ENCODE assay signal across 8 mouse cellular contexts in the genomic region with DNA sequence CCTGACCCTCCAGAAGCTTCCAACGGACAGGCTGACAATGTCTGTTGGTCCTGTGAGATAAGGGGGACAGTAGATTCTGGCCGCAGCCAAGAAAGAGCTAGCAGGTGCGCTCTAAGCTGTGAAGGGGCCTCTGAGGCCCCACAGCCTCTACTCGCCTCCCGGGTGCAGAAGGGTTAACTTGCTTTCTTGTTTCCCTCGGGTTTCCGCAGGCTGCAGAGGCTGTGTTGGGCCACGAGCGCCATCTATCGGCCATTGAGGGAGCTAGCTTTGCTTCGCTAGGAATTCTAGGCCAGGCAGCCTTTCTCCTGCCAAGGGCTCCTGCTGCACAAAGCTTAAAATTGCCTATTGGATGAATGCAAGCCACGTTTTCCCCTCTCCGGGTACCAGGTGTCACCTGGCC. TPM values are rescaled to one million over a fixed set of nuclear protein-coding genes. Genes with fewer than 3 reads are reported as not detected.
DNase-seq lines count a peak whose midpoint lies in the region; ATAC-seq and TF ChIP-seq lines count a peak whose summit lies in the region.

No protein-coding gene starts in this region.

- H3K27me3 ChIP-seq in intestine, embryonic 15.5 days (replicated peaks) = peaks cover 42% of the 10 kb centered on the region
- H3K27me3 ChIP-seq in midbrain, embryonic 11.5 days (ENCODE audit: control insufficient read depth, insufficient read depth, low read length) = peaks cover 46% of the 10 kb centered on the region

- peaks cover 2% of the 10 kb centered on the region; the same call in 1 of the 2 replicates for H3K4me1 ChIP-seq in cortical plate, adult 2 months (ENCODE audit: control insufficient read depth, insufficient read depth, low read length)
- H3K4me1 ChIP-seq in intestine, embryonic 15.5 days (replicated peaks) = peaks cover 34% of the 10 kb centered on the region
- peaks cover 36% of the 10 kb centered on the region for H3K4me1 ChIP-seq in midbrain, embryonic 11.5 days (ENCODE audit: control insufficient read depth, insufficient read depth, low read length)

- no peaks in the 10 kb centered on the region for H3K9me3 ChIP-seq in intestine, embryonic 15.5 days
- no peaks in the 10 kb centered on the region for H3K9me3 ChIP-seq in midbrain, embryonic 11.5 days (ENCODE audit: control insufficient read depth, low read length)

- peak; percentile 95 for TF ChIP-seq CTCF in cortical plate, adult 2 months (IDR thresholded peaks at IDR 0.05; ENCODE audit: extremely low read depth, insufficient read depth, low read length)

- no peaks in the 10 kb centered on the region for H3K36me3 ChIP-seq in intestine, embryonic 15.5 days
- H3K36me3 ChIP-seq in midbrain, embryonic 11.5 days (ENCODE audit: control insufficient read depth, insufficient read depth, low read length) = no peaks in the 10 kb centered on the region

- no peak overlapping the region for H3K27ac ChIP-seq in cortical plate, adult 2 months (ENCODE audit: insufficient read depth, low read length)
- no peak overlapping the region for H3K27ac ChIP-seq in intestine, embryonic 15.5 days
- H3K27ac ChIP-seq in midbrain, embryonic 11.5 days (ENCODE audit: low read depth, low read length) = no peak overlapping the region

- no peak overlapping the region for H3K4me2 ChIP-seq in intestine, embryonic 15.5 days (replicated peaks)
- H3K4me2 ChIP-seq in midbrain, embryonic 11.5 days = no peak overlapping the region

- DNase-seq in adrenal gland, adult (ENCODE audit: inconsistent age in 2 of 2, low spot score in 1 of 2) = peak; percentile 86 to 96
- DNase-seq in gastrocnemius, postnatal 14 days = peak; percentile 89
- peak; percentile 92 to 95 for DNase-seq in left cerebral cortex, postnatal 14 days (ENCODE audit: low spot score in 2 of 2)
- DNase-seq in midbrain, embryonic 11.5 days (ENCODE audit: low spot score, missing footprints) = peak; percentile 99
- DNase-seq in right cerebral cortex, postnatal 36 days (ENCODE audit: low spot score in 2 of 2) = peak; percentile 69 to 79
- peak; percentile 83 to 89 for DNase-seq in urinary bladder, postnatal 4 days (ENCODE audit: low spot score in 2 of 2)

- intact Hi-C loops in gastrocnemius, postnatal 14 days (cut with DNase I; ENCODE audit: low total_unique reads) = loop anchor here (5.0 kb wide), 3 partner anchors 33 to 178 kb away; no protein-coding TSS in a partner anchor
- intact Hi-C loops in left cerebral cortex, postnatal 14 days (cut with DNase I) = loop anchor here (1.0 to 10.0 kb wide), 2 partner anchors 152 to 421 kb away; no protein-coding TSS in a partner anchor

- whole genome bisulfite sequencing in intestine, embryonic 15.5 days = under 1% methylated on average over 13 of the region's 13 CpGs
- WGBS in midbrain, embryonic 11.5 days = under 1% methylated on average over 13 of the region's 13 CpGs

- TF ChIP-seq POLR2A in cortical plate, adult 2 months (IDR thresholded peaks at IDR 0.05; ENCODE audit: extremely low read depth, insufficient read depth, low read length) = no peak

- no peak overlapping the region for H3K9ac ChIP-seq in intestine, embryonic 15.5 days
- H3K9ac ChIP-seq in midbrain, embryonic 11.5 days (ENCODE audit: low read length) = no peak overlapping the region

- peak; percentile 24; the same call in 1 of the 2 replicates for ATAC-seq in intestine, embryonic 15.5 days
- peak; percentile 25; the same call in 1 of the 2 replicates for ATAC-seq in midbrain, embryonic 11.5 days (ENCODE audit: low FRiP score)

- no peak overlapping the region for H3K4me3 ChIP-seq in cortical plate, adult 2 months (ENCODE audit: insufficient read depth, low read length)
- no peak overlapping the region for H3K4me3 ChIP-seq in intestine, embryonic 15.5 days (replicated peaks)
- no peak overlapping the region for H3K4me3 ChIP-seq in midbrain, embryonic 11.5 days (ENCODE audit: low read depth, low read length)

RNA-seq across cellular contexts. Expression of a gene that starts 1.5 kb away (rescaled TPM):
- polyA plus RNA-seq in cortical plate, adult 2 months (2012; rRNA removed) = 19.5 and 19.9 TPM in 2 replicates
- total RNA-seq in gastrocnemius, postnatal 14 days (2021) = 10 to 100 TPM; 10.6 to 11.6 TPM
- 17.8 and 18.2 TPM in 2 replicates for polyA plus RNA-seq in intestine, embryonic 15.5 days (2015; fragmentation: Nextera tagmentation; extraction: Ambion mirVana)
- 10 to 100 TPM; 16.2 to 17.4 TPM for total RNA-seq in left cerebral cortex, postnatal 14 days (2021)
- 26.5 and 27.2 TPM in 2 replicates for polyA plus RNA-seq in midbrain, embryonic 11.5 days (2014; fragmentation: Nextera tagmentation; extraction: Ambion mirVana)
